Mouse (Mus musculus) cerebellum, adult 2 months (tissue): ENCODE data around the gene Myo10.
A peak's percentile ranks its signal among the peaks of the same experiment; 100 is the strongest.

Experiments used
- CTCF ChIP-seq: fragments of 200-500 bp; IDR thresholded peaks from 2 replicates; pipeline ENCODE4 v1.5.1; 2011; ENCODE audit warnings: low read depth, mild to moderate bottlenecking, control low read depth, low read length, moderate library complexity, borderline replicate concordance; ENCODE audit not compliant: insufficient read depth
- POLR2A ChIP-seq: fragments of 200-500 bp; IDR thresholded peaks from 2 replicates; pipeline ENCODE4 v1.6.1; 2011; ENCODE audit warnings: low read length, control low read depth, borderline replicate concordance; ENCODE audit not compliant: insufficient read depth

GRCm38 (mm10) chr15:25805336-25806110 is 183.2 kb downstream of the Myo10 start:
- TF ChIP-seq POLR2A (no peak), CTCF (peak; percentile 91)
